Mouse (Mus musculus): ENCODE measurements at regions not wholly inside any gene's neighbourhood (a gene's known extent, or its start where the extent isn't known, plus 50 kb on each side); places are given as distances from the start of the nearest gene placed in this dataset.

- no peaks in the 10 kb centered on the region for H3K9me3 ChIP-seq (ENCODE audit: low read length)
- H3K27ac ChIP-seq (ENCODE audit: low read length), result no peak overlapping the region
- 0 out of 2 replicates have a peak, but pooled peaks cover 8% of the 10 kb centered on the region for H3K4me1 ChIP-seq (ENCODE audit: insufficient read depth, low read length)
- H3K27me3 ChIP-seq (ENCODE audit: insufficient read depth, low read length), result peaks cover 13% of the 10 kb centered on the region
- H3K36me3 ChIP-seq (ENCODE audit: insufficient read depth, low read length), result no peaks in the 10 kb centered on the region
- no peak overlapping the region for H3K4me2 ChIP-seq (replicated peaks; ENCODE audit: low read depth, low read length)
- no peak for ATAC-seq (ENCODE audit: low FRiP score, low TSS enrichment)
- WGBS, result 83% methylated on average over 4 of the region's 4 CpGs
- no peak overlapping the region for H3K4me3 ChIP-seq (ENCODE audit: low read length)
- H3K9ac ChIP-seq (replicated peaks; ENCODE audit: low read length), result no peak overlapping the region
Observed at GRCm38 (mm10) chr1:184491252-184491651, 241.2 kb downstream of the Hlx start.

- H3K9me3 ChIP-seq (ENCODE audit: low read length), result no peaks in the 10 kb centered on the region
- H3K4me3 ChIP-seq (ENCODE audit: low read length), result no peak overlapping the region
- no peak overlapping the region for H3K9ac ChIP-seq (replicated peaks; ENCODE audit: low read length)
- H3K4me1 ChIP-seq (ENCODE audit: insufficient read depth, low read length), result 0 out of 2 replicates have a peak, but pooled peaks cover 8% of the 10 kb centered on the region
- WGBS, result 24% methylated on average over 6 of the region's 6 CpGs
- no peak for ATAC-seq (ENCODE audit: low FRiP score, low TSS enrichment)
- H3K27me3 ChIP-seq (ENCODE audit: insufficient read depth, low read length), result peaks cover 32% of the 10 kb centered on the region
- no peak overlapping the region for H3K4me2 ChIP-seq (replicated peaks; ENCODE audit: low read depth, low read length)
- no peak overlapping the region for H3K27ac ChIP-seq (ENCODE audit: low read length)
- no peaks in the 10 kb centered on the region for H3K36me3 ChIP-seq (ENCODE audit: insufficient read depth, low read length)
Observed at GRCm38 (mm10) chr1:184487409-184487808, 245.0 kb downstream of the Hlx start.

- Histone ChIP-seq H3K27ac (ENCODE audit: low read length) (no peak overlapping the region), H3K27me3 (ENCODE audit: insufficient read depth, low read length) (peaks cover 29% of the 10 kb centered on the region), H3K4me2 (replicated peaks; ENCODE audit: low read depth, low read length) (no peak overlapping the region), H3K36me3 (ENCODE audit: insufficient read depth, low read length) (no peaks in the 10 kb centered on the region), H3K9me3 (ENCODE audit: low read length) (no peaks in the 10 kb centered on the region), H3K4me3 (ENCODE audit: low read length) (no peak overlapping the region), H3K4me1 (ENCODE audit: insufficient read depth, low read length) (0 out of 2 replicates have a peak, but pooled peaks cover 7% of the 10 kb centered on the region), H3K9ac (replicated peaks; ENCODE audit: low read length) (no peak overlapping the region)
- 73% methylated on average over 8 of the region's 8 CpGs for WGBS
- ATAC-seq (ENCODE audit: low FRiP score, low TSS enrichment), result no peak
Observed at GRCm38 (mm10) chr1:184484801-184485200, 247.6 kb downstream of the Hlx start.

GRCm38 (mm10) chr1:184483371-184483770 is 249.0 kb downstream of the Hlx start:
- Histone ChIP-seq H3K4me2 (replicated peaks; ENCODE audit: low read depth, low read length) (no peak overlapping the region), H3K4me3 (ENCODE audit: low read length) (no peak overlapping the region), H3K27ac (ENCODE audit: low read length) (no peak overlapping the region), H3K9me3 (ENCODE audit: low read length) (no peaks in the 10 kb centered on the region), H3K27me3 (ENCODE audit: insufficient read depth, low read length) (peaks cover 28% of the 10 kb centered on the region), H3K4me1 (ENCODE audit: insufficient read depth, low read length) (no peaks in the 10 kb centered on the region), H3K36me3 (ENCODE audit: insufficient read depth, low read length) (no peaks in the 10 kb centered on the region), H3K9ac (replicated peaks; ENCODE audit: low read length) (no peak overlapping the region)
- WGBS, result 80% methylated on average over 7 of the region's 7 CpGs
- ATAC-seq (ENCODE audit: low FRiP score, low TSS enrichment), result no peak

GRCm38 (mm10) chr1:184482026-184482425 is 250.4 kb downstream of the Hlx start:
- 43% methylated on average over 9 of the region's 9 CpGs for WGBS
- no peak overlapping the region for H3K4me3 ChIP-seq (ENCODE audit: low read length)
- H3K9ac ChIP-seq (replicated peaks; ENCODE audit: low read length), result no peak overlapping the region
- H3K27ac ChIP-seq (ENCODE audit: low read length), result no peak overlapping the region
- no peaks in the 10 kb centered on the region for H3K4me1 ChIP-seq (ENCODE audit: insufficient read depth, low read length)
- no peak overlapping the region for H3K4me2 ChIP-seq (replicated peaks; ENCODE audit: low read depth, low read length)
- ATAC-seq (ENCODE audit: low FRiP score, low TSS enrichment), result no peak
- H3K9me3 ChIP-seq (ENCODE audit: low read length), result no peaks in the 10 kb centered on the region
- no peaks in the 10 kb centered on the region for H3K36me3 ChIP-seq (ENCODE audit: insufficient read depth, low read length)
- H3K27me3 ChIP-seq (ENCODE audit: insufficient read depth, low read length), result peaks cover 27% of the 10 kb centered on the region

GRCm38 (mm10) chr1:184480571-184481220 is 251.7 kb downstream of the Hlx start:
- 90% methylated on average over 9 of the region's 9 CpGs for WGBS
- Histone ChIP-seq H3K27me3 (ENCODE audit: insufficient read depth, low read length) (peaks cover 15% of the 10 kb centered on the region), H3K27ac (ENCODE audit: low read length) (no peak overlapping the region), H3K4me2 (replicated peaks; ENCODE audit: low read depth, low read length) (no peak overlapping the region), H3K36me3 (ENCODE audit: insufficient read depth, low read length) (no peaks in the 10 kb centered on the region), H3K9me3 (ENCODE audit: low read length) (no peaks in the 10 kb centered on the region), H3K4me3 (ENCODE audit: low read length) (no peak overlapping the region), H3K9ac (replicated peaks; ENCODE audit: low read length) (no peak overlapping the region), H3K4me1 (ENCODE audit: insufficient read depth, low read length) (no peaks in the 10 kb centered on the region)
- ATAC-seq (ENCODE audit: low FRiP score, low TSS enrichment), result no peak

GRCm38 (mm10) chr1:184478006-184478405 is 254.4 kb downstream of the Hlx start:
- H3K9ac ChIP-seq (replicated peaks; ENCODE audit: low read length), result no peak overlapping the region
- no peaks in the 10 kb centered on the region for H3K27me3 ChIP-seq (ENCODE audit: insufficient read depth, low read length)
- H3K4me1 ChIP-seq (ENCODE audit: insufficient read depth, low read length), result no peaks in the 10 kb centered on the region
- no peak overlapping the region for H3K4me3 ChIP-seq (ENCODE audit: low read length)
- no peak for ATAC-seq (ENCODE audit: low FRiP score, low TSS enrichment)
- no peaks in the 10 kb centered on the region for H3K9me3 ChIP-seq (ENCODE audit: low read length)
- no peak overlapping the region for H3K4me2 ChIP-seq (replicated peaks; ENCODE audit: low read depth, low read length)
- WGBS, result 82% methylated on average over 7 of the region's 7 CpGs
- H3K27ac ChIP-seq (ENCODE audit: low read length), result no peak overlapping the region
- no peaks in the 10 kb centered on the region for H3K36me3 ChIP-seq (ENCODE audit: insufficient read depth, low read length)

GRCm38 (mm10) chr1:184462481-184463124 is 269.8 kb downstream of the Hlx start:
- WGBS, result 77% methylated on average over 9 of the region's 9 CpGs
- H3K27me3 ChIP-seq (ENCODE audit: insufficient read depth, low read length), result no peaks in the 10 kb centered on the region
- no peak for ATAC-seq (ENCODE audit: low FRiP score, low TSS enrichment)

GRCm38 (mm10) chr1:184461411-184461810 is 271.0 kb downstream of the Hlx start:
- Histone ChIP-seq H3K4me2 (replicated peaks; ENCODE audit: low read depth, low read length) (no peak overlapping the region), H3K27me3 (ENCODE audit: insufficient read depth, low read length) (no peaks in the 10 kb centered on the region), H3K9ac (replicated peaks; ENCODE audit: low read length) (no peak overlapping the region), H3K4me1 (ENCODE audit: insufficient read depth, low read length) (no peaks in the 10 kb centered on the region), H3K4me3 (ENCODE audit: low read length) (no peak overlapping the region), H3K27ac (ENCODE audit: low read length) (no peak overlapping the region), H3K36me3 (ENCODE audit: insufficient read depth, low read length) (no peaks in the 10 kb centered on the region), H3K9me3 (ENCODE audit: low read length) (no peaks in the 10 kb centered on the region)
- no peak for ATAC-seq (ENCODE audit: low FRiP score, low TSS enrichment)

More at GRCm38 (mm10) chr1:184462481-184463124, 269.8 kb downstream of the Hlx start:
- Histone ChIP-seq H3K9me3 (ENCODE audit: low read length) (no peaks in the 10 kb centered on the region), H3K36me3 (ENCODE audit: insufficient read depth, low read length) (no peaks in the 10 kb centered on the region), H3K4me2 (replicated peaks; ENCODE audit: low read depth, low read length) (no peak overlapping the region), H3K4me3 (ENCODE audit: low read length) (no peak overlapping the region), H3K27ac (ENCODE audit: low read length) (no peak overlapping the region), H3K4me1 (ENCODE audit: insufficient read depth, low read length) (no peaks in the 10 kb centered on the region), H3K9ac (replicated peaks; ENCODE audit: low read length) (no peak overlapping the region)

- no peak for ATAC-seq (ENCODE audit: low FRiP score, low TSS enrichment)
- Histone ChIP-seq H3K27me3 (ENCODE audit: insufficient read depth, low read length) (no peaks in the 10 kb centered on the region), H3K4me3 (ENCODE audit: low read length) (no peak overlapping the region), H3K4me2 (replicated peaks; ENCODE audit: low read depth, low read length) (no peak overlapping the region), H3K27ac (ENCODE audit: low read length) (no peak overlapping the region), H3K9ac (replicated peaks; ENCODE audit: low read length) (no peak overlapping the region), H3K4me1 (ENCODE audit: insufficient read depth, low read length) (no peaks in the 10 kb centered on the region), H3K9me3 (ENCODE audit: low read length) (no peaks in the 10 kb centered on the region), H3K36me3 (ENCODE audit: insufficient read depth, low read length) (no peaks in the 10 kb centered on the region)
- 89% methylated on average over 8 of the region's 8 CpGs for WGBS
Observed at GRCm38 (mm10) chr1:184456727-184457126, 275.7 kb downstream of the Hlx start.

Measured in kidney, embryonic 16.5 days (tissue).